Mouse (Mus musculus): ENCODE data around the gene Abcc1.

DNA sequence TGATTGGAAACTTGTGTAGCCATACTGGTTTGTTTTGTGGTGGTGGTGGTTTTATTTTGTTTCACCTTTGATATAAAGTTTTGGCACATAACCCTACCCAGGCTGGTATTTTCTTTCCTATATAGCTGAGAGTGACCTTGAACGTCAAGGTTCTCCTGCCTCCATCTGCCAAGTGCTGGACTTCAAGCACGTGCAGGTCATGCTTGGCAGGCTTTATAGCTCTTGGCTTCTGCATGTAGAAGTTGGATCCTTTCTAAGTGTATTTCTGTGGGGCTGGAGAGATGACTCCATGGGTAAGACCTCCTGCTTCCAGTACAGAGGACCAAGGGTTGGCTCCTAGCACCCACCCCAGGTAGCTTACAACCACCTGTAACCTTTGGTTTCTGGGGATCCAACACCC, 47.8 kb downstream of the Abcc1 start:
- TF ChIP-seq CTCF (conservative IDR thresholded peaks at IDR 0.05; ENCODE audit: low read length) (no peak), NANOG (IDR thresholded peaks at IDR 0.05; ENCODE audit: borderline replicate concordance, low read length) (no peak)
